Mouse (Mus musculus) 3T3-L1 (cell line): ENCODE data around the gene Sh3bgrl2.

Experiments
- DNase-seq: peaks from one replicate; pipeline ENCODE4 v3.0.0-alpha.2; 2015; ENCODE audit warnings: low read depth, low spot score

The Sh3bgrl2 gene

GRCm38 (mm10) chr9:83679626-83680025 is 131.5 kb downstream of the Sh3bgrl2 start:
- no peak for DNase-seq

GRCm38 (mm10) chr9:83681661-83682655 is 133.8 kb downstream of the Sh3bgrl2 start:
- no peak for DNase-seq

GRCm38 (mm10) chr9:83686511-83687100 is 138.5 kb downstream of the Sh3bgrl2 start:
- DNase-seq: no peak

GRCm38 (mm10) chr9:83687904-83688303 is 139.8 kb downstream of the Sh3bgrl2 start:
- no peak for DNase-seq
